Mouse (Mus musculus) neutrophil, adult 65 days (primary cell): ENCODE results near the gene Loxl3. TPM values are rescaled to one million over a fixed set of nuclear protein-coding genes. Genes with fewer than 3 reads are reported as not detected.

Experiments used
- total RNA-seq: library from RNA; stranded (reverse); gene quantifications from 2 replicates; pipeline ENCODE4 v1.2.4, GENCODE M21; 2023

Gene Loxl3
- total RNA-seq: 0.86 and 1.0 TPM in 2 replicates

DNA sequence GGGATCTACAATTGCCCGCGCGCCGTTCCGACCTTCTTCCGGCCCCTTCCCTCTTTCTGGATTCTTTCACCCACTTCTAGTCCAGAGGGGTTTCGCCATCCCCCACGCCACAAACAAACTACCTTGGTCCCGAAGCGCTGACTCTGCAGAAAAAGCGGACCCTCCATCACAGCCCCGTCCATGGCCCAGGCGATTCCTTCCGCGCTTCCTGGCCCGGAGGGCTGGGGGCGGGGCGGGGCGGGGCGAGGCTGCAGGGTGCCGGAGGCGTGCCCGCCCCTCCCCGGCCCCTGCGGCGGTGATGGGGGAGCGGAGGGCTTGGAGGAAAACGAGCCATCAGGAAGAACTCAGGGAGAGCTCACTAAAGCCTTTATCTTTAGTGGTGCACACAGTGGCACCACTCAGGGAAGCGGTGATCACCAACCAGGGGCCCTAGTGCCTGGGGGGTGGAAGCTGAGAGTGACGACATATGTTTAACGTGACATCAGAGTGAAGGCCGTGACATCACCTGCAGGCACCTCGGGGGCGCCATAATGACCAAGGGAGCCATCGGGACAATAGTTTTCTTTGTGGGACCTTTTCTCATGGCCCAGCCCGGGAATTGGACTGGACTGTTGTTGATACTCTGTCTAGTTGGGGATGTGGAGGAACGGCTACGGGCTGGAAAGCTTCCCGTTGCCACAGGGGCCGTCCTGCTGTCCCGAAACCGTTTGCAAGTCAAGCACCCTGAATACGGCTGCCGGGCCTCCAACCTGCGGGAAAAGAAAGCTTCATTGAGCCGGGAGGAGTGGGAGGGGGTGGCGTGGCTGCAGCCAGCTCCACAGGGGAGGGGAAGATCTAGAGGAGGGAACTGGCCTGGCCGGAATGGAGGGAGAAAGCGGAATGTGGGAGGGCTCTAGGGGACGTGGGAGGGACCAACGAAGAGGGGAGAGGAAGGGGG, at the start of gene Loxl3, which contains the start of gene Dok1:
Loxl3 (plus strand) TSS at position 925 of the 937 bp plus-strand sequence.
Dok1 (minus strand) TSS at position 223 of the 937 bp plus-strand sequence.

DNA sequence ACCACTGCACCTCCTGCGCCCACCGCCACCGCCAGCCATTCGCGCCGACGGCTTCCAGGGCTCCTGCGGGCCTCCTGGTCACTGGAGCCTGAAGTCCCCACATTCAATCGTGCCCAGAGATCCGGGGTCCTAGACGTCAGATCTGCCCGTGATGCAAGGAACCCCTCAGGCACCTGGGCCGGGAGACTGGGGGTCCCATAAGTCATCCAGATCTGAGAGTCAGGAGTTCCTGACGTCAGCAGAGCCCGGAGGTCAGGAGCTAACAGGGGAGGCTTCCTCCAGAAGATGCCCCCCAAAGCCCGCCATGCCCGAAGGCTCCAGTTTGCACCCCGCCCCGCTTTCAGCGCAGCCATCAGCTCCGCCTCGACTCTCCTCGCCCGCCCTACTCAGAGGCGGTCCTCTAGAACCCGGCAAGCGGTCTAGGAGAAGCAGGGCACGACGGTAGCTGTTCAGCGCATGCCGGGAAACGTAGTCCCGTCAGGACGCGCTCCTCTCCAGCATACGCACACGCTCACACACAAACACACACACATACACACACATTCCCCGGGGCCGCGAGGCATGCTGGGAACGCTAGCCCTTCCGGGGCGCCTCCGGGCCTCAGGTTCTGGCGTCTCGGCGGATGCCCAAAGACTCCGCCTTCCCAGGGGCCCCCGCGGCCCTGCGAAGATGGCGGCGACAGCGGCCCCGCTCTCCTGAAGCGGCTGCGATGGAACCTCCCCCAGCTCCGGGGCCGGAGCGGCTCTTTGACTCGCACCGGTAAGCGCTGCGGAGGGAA, 20.3 kb downstream of the Loxl3 start, which contains the start of gene Aup1:
Aup1 (plus strand) TSS at position 448 of the 778 bp plus-strand sequence.

GRCm38 (mm10) chr6:83054871-83055431, 21.0 kb downstream of the Loxl3 start, which contains the start of gene Htra2:
TSS of gene Htra2 (minus strand) at chr6:83055273.

DNA sequence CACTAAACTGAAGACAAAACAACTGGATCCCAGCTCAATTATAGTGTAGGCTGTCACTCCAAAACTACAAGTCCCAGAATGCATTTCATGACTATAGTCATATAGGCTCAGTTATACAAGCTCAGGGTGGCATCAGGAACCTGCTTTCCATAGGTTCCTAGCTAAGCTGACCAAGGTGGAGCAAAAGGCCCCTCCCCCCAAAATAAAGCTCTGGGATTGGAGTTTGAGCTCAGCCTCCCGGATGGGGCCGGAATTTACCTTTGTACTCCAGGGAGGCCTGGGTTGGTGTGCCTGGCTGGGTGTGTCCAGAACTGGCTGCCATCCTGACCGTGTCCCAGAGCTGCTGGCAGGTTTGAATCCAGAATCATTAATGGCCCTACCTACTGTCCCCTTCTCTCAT, 23.8 kb downstream of the Loxl3 start, which contains the start of gene Dqx1:
Dqx1 (plus strand) TSS at position 55 of the 400 bp plus-strand sequence.

DNA sequence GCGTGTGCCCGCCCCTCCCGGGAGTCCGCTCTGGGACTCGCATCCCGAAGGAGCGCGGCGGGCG, 36.1 kb downstream of the Loxl3 start, which contains the start of gene Tlx2:
Tlx2 (minus strand) TSS at position 47 of the 64 bp plus-strand sequence.

DNA sequence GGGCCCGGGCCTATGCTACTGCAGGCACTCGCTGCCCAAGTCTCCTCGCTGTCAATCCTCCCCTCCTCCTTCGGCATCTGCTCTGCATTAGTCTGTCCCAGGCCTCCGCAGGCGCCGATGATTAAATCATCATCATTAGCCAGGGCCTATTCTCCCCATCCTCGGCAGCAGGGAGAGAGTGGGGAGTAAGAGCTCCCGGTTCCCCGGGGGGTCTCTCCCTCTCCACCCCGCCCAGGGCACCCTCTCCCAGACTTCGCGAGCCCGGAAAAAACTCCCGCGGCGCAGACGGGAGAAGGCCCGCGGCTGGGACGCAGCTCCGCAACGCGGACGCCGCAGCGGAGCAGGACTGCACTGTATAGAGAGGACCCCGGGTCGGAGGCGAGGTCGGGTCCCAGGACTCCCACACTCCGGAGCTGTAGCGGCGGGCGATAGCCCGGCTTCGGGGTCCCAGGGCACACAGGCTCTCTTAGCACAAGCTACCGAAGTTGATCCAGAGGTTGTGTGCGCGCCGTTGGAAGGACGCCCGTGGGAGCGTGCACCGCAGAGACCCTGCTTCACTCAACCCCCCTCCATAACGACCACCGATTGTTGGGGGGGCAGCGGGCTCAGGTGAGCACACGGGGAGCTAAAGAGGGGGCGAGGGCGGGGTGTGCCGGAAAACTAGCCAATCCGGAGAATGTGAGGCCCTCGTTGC, 43.8 kb downstream of the Loxl3 start, which contains the start of gene Pcgf1:
Pcgf1 (plus strand) TSS at position 240 of the 694 bp plus-strand sequence.

GRCm38 (mm10) chr6:83086121-83087035, 52.4 kb downstream of the Loxl3 start, which contains the start of gene Lbx2:
TSS of gene Lbx2 (plus strand) at chr6:83086367.

DNA sequence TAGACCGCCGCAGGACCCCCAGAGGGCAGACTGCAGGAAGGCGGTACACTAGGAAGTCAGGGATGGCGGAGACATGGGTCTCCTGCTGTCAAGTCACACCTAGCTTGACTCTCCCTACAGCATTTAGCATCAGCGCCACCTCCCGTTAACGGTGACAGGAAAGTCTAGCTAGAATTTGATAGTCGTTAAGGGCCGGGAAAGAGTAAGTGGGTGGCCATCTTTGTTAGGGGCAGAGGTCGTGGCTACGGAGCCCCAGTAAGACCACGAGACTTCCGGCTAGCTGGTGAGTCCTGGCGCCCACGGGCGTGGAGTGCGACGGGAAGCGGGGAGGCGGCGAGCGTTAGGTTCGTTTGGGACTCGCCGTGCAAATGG, 67.3 kb downstream of the Loxl3 start, which contains the start of the genes Ccdc142 and Gm42688:
Ccdc142 (plus strand) TSS at position 286 of the 372 bp plus-strand sequence.
Gm42688 (plus strand) TSS at position 302 of the 372 bp plus-strand sequence.

Other genes starting within 250 kb of the Loxl3 start
- gene Sema4f, start 94.4 kb upstream of the Loxl3 start, total RNA-seq: 24.2 and 37.5 TPM in 2 replicates
- gene M1ap, start 87.3 kb upstream of the Loxl3 start, total RNA-seq: 2.1 and 3.1 TPM in 2 replicates
- 23.0 and 23.7 TPM in 2 replicates for gene Dok1, start 702 bp upstream of the Loxl3 start, total RNA-seq
- 213 and 248 TPM in 2 replicates for gene Aup1, start 20.3 kb downstream of the Loxl3 start, total RNA-seq
- 28.7 and 51.2 TPM in 2 replicates for gene Htra2, start 21.1 kb downstream of the Loxl3 start, total RNA-seq
- 4.4 and 7.9 TPM in 2 replicates for gene Dqx1, start 23.7 kb downstream of the Loxl3 start, total RNA-seq
- not detected in 2 replicates for gene Tlx2, start 36.1 kb downstream of the Loxl3 start, total RNA-seq
- 13.1 and 13.9 TPM in 2 replicates for gene Pcgf1, start 43.7 kb downstream of the Loxl3 start, total RNA-seq
- gene Lbx2, start 52.2 kb downstream of the Loxl3 start, total RNA-seq: not detected in 2 replicates
- gene Ccdc142, start 67.4 kb downstream of the Loxl3 start, total RNA-seq: 4.2 and 4.8 TPM in 2 replicates
- gene Gm42688, start 67.4 kb downstream of the Loxl3 start, total RNA-seq: 3.2 and 4.4 TPM in 2 replicates
- gene Mrpl53, start 74.9 kb downstream of the Loxl3 start, total RNA-seq: 19.1 and 19.8 TPM in 2 replicates
- 18.9 and 25.1 TPM in 2 replicates for gene Mogs, start 81.3 kb downstream of the Loxl3 start, total RNA-seq
- 26.7 and 32.6 TPM in 2 replicates for gene Wbp1, start 87.4 kb downstream of the Loxl3 start, total RNA-seq
- 16.4 TPM in 2 replicates for gene Ino80b, start 91.3 kb downstream of the Loxl3 start, total RNA-seq
- 0.66 TPM in 1 of 2 replicates, not detected in the other for gene Rtkn, start 101.3 kb downstream of the Loxl3 start, total RNA-seq
- gene Wdr54, start 122.2 kb downstream of the Loxl3 start, total RNA-seq: not detected in 2 replicates
- gene 1700003E16Rik, start 122.2 kb downstream of the Loxl3 start, total RNA-seq: not detected in 2 replicates
- 91.8 and 114 TPM in 2 replicates for gene Dctn1, start 131.7 kb downstream of the Loxl3 start, total RNA-seq
- not detected in 2 replicates for gene Slc4a5, start 185.7 kb downstream of the Loxl3 start, total RNA-seq